Mouse (Mus musculus) heart, postnatal 0 days (tissue): Measurements from ENCODE around the gene Zfp697.

Source experiments
- CTCF ChIP-seq: IDR thresholded peaks from 2 replicates; pipeline ENCODE4 v1.5.1; 2016; ENCODE audit warnings: antibody characterized with exemption, control low read depth, low read depth
- EP300 ChIP-seq: IDR thresholded peaks from 2 replicates; pipeline ENCODE4 v1.6.1; 2016; ENCODE audit warnings: antibody characterized with exemption, low read depth

GRCm38 (mm10) chr3:98355344-98356025 lies 26.8 kb upstream of the Zfp697 start:
- no peak for TF ChIP-seq EP300
- no peak for TF ChIP-seq CTCF
